In genomic region chr6:88518404-88519263, GRCm38 (mm10) we compare ENCODE assay signal across 8 mouse cellular contexts. TPM values are rescaled to one million over a fixed set of nuclear protein-coding genes. Genes with fewer than 3 reads are reported as not detected.
DNase-seq lines count a peak whose midpoint lies in the region; ATAC-seq lines count a peak whose summit lies in the region.

TSS of gene Sec61a1 (minus strand) at chr6:88518905.

- peak; percentile 93 for ATAC-seq in CD4-positive, CD25-positive, alpha-beta regulatory T cell, adult 4 months
- ATAC-seq in heart, embryonic 14.5 days (ENCODE audit: insufficient number of reproducible peaks, insufficient read depth, low FRiP score, low read depth) = peak; percentile 93
- peak; percentile 95 for ATAC-seq in liver, embryonic 13.5 days (ENCODE audit: low read depth)
- peak; percentile 98 for ATAC-seq in stomach, embryonic 16.5 days (ENCODE audit: insufficient read depth, low FRiP score)

- WGBS in heart, embryonic 14.5 days = 0% methylated on average over 70 of the region's 80 CpGs
- WGBS in liver, embryonic 13.5 days (ENCODE audit: insufficient replicate concordance) = under 1% methylated on average over 80 of the region's 80 CpGs
- WGBS in stomach, embryonic 16.5 days = under 1% methylated on average over 80 of the region's 80 CpGs

- H3K36me3 ChIP-seq in heart, embryonic 14.5 days (ENCODE audit: control insufficient read depth, insufficient read depth, low read length) = peaks cover 26% of the 10 kb centered on the region
- peaks cover 29% of the 10 kb centered on the region for H3K36me3 ChIP-seq in liver, embryonic 13.5 days
- no peaks in the 10 kb centered on the region; the same call in 1 of the 2 replicates for H3K36me3 ChIP-seq in stomach, embryonic 16.5 days (ENCODE audit: control insufficient read depth, insufficient read depth, low read length)

- peak; percentile 86 for DNase-seq in c-Kit-negative CD71-positive TER-119-positive erythroid progenitor cells, embryonic 14.5 days (ENCODE audit: low read depth, low spot score)
- DNase-seq in fibroblast of lung, adult 2 months (ENCODE audit: low read depth) = peak; percentile 93
- DNase-seq in kidney, postnatal 14 days = peak; percentile 97
- DNase-seq in liver, embryonic 13.5 days = peak; percentile 92
- peak; percentile 93 for DNase-seq in neural tube, embryonic 10.5 days (ENCODE audit: extremely low spot score, low spot score)

- H3K9me3 ChIP-seq in heart, embryonic 14.5 days (ENCODE audit: control insufficient read depth, low read length) = no peaks in the 10 kb centered on the region
- no peaks in the 10 kb centered on the region for H3K9me3 ChIP-seq in liver, embryonic 13.5 days (replicated peaks)
- no peaks in the 10 kb centered on the region for H3K9me3 ChIP-seq in stomach, embryonic 16.5 days (replicated peaks; ENCODE audit: control insufficient read depth, low read length)

- H3K4me1 ChIP-seq in heart, embryonic 14.5 days (ENCODE audit: control insufficient read depth in 2 of 2, insufficient read depth in 2 of 2, low read length in 2 of 2) = peaks cover 28 to 50% of the 10 kb centered on the region in 2 experiments
- peaks cover 58% of the 10 kb centered on the region for H3K4me1 ChIP-seq in liver, embryonic 13.5 days (replicated peaks)
- H3K4me1 ChIP-seq in stomach, embryonic 16.5 days (ENCODE audit: control insufficient read depth, insufficient read depth, low read length) = peaks cover 15% of the 10 kb centered on the region

- H3K4me2 ChIP-seq in heart, embryonic 14.5 days (ENCODE audit: low read length) = peak within 1 kb of the TSS; percentile 94
- peak within 1 kb of the TSS; percentile 93 for H3K4me2 ChIP-seq in liver, embryonic 13.5 days
- H3K4me2 ChIP-seq in stomach, embryonic 16.5 days (ENCODE audit: low read depth, low read length) = peak within 1 kb of the TSS; percentile 87

- no peaks in the 10 kb centered on the region for H3K27me3 ChIP-seq in heart, embryonic 14.5 days (ENCODE audit: control insufficient read depth, insufficient read depth, low read length)
- no peaks in the 10 kb centered on the region for H3K27me3 ChIP-seq in liver, embryonic 13.5 days
- H3K27me3 ChIP-seq in stomach, embryonic 16.5 days (ENCODE audit: control insufficient read depth, insufficient read depth, low read length) = no peaks in the 10 kb centered on the region

- peak within 1 kb of the TSS; percentile 99 for H3K9ac ChIP-seq in heart, embryonic 14.5 days (ENCODE audit: low read length)
- H3K9ac ChIP-seq in liver, embryonic 13.5 days = peak within 1 kb of the TSS; percentile 97
- peak within 1 kb of the TSS; percentile 94 for H3K9ac ChIP-seq in stomach, embryonic 16.5 days (ENCODE audit: low read length)

- peak within 1 kb of the TSS; percentile 80 to 97 for H3K4me3 ChIP-seq in heart, embryonic 14.5 days (ENCODE audit: control insufficient read depth in 1 of 2, insufficient read depth in 1 of 2, low read depth in 1 of 2, low read length in 2 of 2)
- H3K4me3 ChIP-seq in liver, embryonic 13.5 days (replicated peaks) = peak within 1 kb of the TSS; percentile 90
- H3K4me3 ChIP-seq in stomach, embryonic 16.5 days (replicated peaks; ENCODE audit: low read length) = peak within 1 kb of the TSS; percentile 87

- H3K27ac ChIP-seq in heart, embryonic 14.5 days (replicated peaks in 1 of 2; ENCODE audit: control insufficient read depth in 1 of 2, insufficient read depth in 1 of 2, low read depth in 2 of 2, low read length in 2 of 2) = peak within 1 kb of the TSS; percentile 77 to 93
- H3K27ac ChIP-seq in liver, embryonic 13.5 days = peak within 1 kb of the TSS; percentile 91
- H3K27ac ChIP-seq in stomach, embryonic 16.5 days (ENCODE audit: low read length) = peak within 1 kb of the TSS; percentile 91

RNA-seq across cellular contexts. Expression of gene Sec61a1, which starts in this region (rescaled TPM):
- polyA plus RNA-seq in CD4-positive, CD25-positive, alpha-beta regulatory T cell, adult 4 months (2017; shearing (Covaris generic)) = 100 to 1,000 TPM; 183 to 268 TPM
- 161 and 166 TPM in 2 replicates for polyA plus RNA-seq in heart, embryonic 14.5 days (2014; fragmentation: Nextera tagmentation; extraction: Ambion mirVana)
- polyA plus RNA-seq in liver, embryonic 13.5 days (2015; fragmentation: Nextera tagmentation; extraction: Ambion mirVana) = 113 and 132 TPM in 2 replicates
- 283 and 303 TPM in 2 replicates for polyA plus RNA-seq in stomach, embryonic 16.5 days (2015; fragmentation: Nextera tagmentation; extraction: Ambion mirVana)

Comparison
In these comparisons a context has a peak if more than half of its experiments do, and no peak if none do; other contexts are left out.
1. Peak in every context shown above with its lines: DNase-seq, ATAC-seq, H3K4me3 ChIP-seq and H3K27ac ChIP-seq.